Comparison of ENCODE assay signal across 9 mouse cellular contexts in genomic region chr9:107566041-107566709, GRCm38 (mm10). TPM values are rescaled to one million over a fixed set of nuclear protein-coding genes. Genes with fewer than 3 reads are reported as not detected.
DNase-seq lines count a peak whose midpoint lies in the region; ATAC-seq and TF ChIP-seq lines count a peak whose summit lies in the region.
"Had no signal": no experiment of that assay in that cellular context is flagged by ENCODE, and none has a peak within 500 bp of the region (broad histone marks: within the 10 kb centered on the region; RNA-seq: fewer than 3 reads in every experiment).

No protein-coding gene starts in this region.

- 0 out of 2 replicates have a peak, but pooled peaks cover 1% of the 10 kb centered on the region for H3K36me3 ChIP-seq in kidney, adult 2 months (ENCODE audit: control insufficient read depth, insufficient read depth, low read length)
- H3K36me3 ChIP-seq in liver, embryonic 12.5 days, result peaks cover 39% of the 10 kb centered on the region
- H3K36me3 ChIP-seq in neural tube, embryonic 13.5 days, result peaks cover 47% of the 10 kb centered on the region

- 29% methylated on average over 15 of the region's 15 CpGs for WGBS in kidney, adult 2 months
- WGBS in liver, embryonic 12.5 days (ENCODE audit: insufficient replicate concordance), result 49% methylated on average over 15 of the region's 15 CpGs
- 60% methylated on average over 15 of the region's 15 CpGs for WGBS in neural tube, embryonic 13.5 days

- TF ChIP-seq POLR2A in kidney, adult 2 months (IDR thresholded peaks at IDR 0.05; ENCODE audit: low read depth, low read length), result no peak

- intact Hi-C loops in gastrocnemius, postnatal 36 days (cut with DNase I), result no loop called here

- H3K4me3 ChIP-seq in kidney, adult 2 months (ENCODE audit: insufficient read depth, low read depth, low read length), result peak overlapping the region; percentile 81; the same call in 1 of the 2 replicates
- H3K4me3 ChIP-seq in liver, embryonic 12.5 days, result no peak overlapping the region
- H3K4me3 ChIP-seq in neural tube, embryonic 13.5 days, result 0 out of 2 replicates have a peak overlapping the region, but pooled peaks have one; percentile 9
- H3K4me3 ChIP-seq: erythroblast, embryonic 14.5 days had no signal

- peak; percentile 89 for TF ChIP-seq CTCF in kidney, adult 2 months (conservative IDR thresholded peaks at IDR 0.05; ENCODE audit: insufficient read depth, insufficient read length, low read depth, low read length)

- H3K9me3 ChIP-seq in liver, embryonic 12.5 days (replicated peaks), result no peaks in the 10 kb centered on the region
- no peaks in the 10 kb centered on the region for H3K9me3 ChIP-seq in neural tube, embryonic 13.5 days

- no peak overlapping the region for H3K9ac ChIP-seq in liver, embryonic 12.5 days
- 0 out of 2 replicates have a peak overlapping the region, but pooled peaks have one; percentile 26 for H3K9ac ChIP-seq in neural tube, embryonic 13.5 days

- peaks cover 32% of the 10 kb centered on the region; the same call in 1 of the 2 replicates for H3K4me1 ChIP-seq in kidney, adult 2 months (ENCODE audit: control insufficient read depth, insufficient read depth, low read length)
- peaks cover 82% of the 10 kb centered on the region for H3K4me1 ChIP-seq in liver, embryonic 12.5 days
- H3K4me1 ChIP-seq in neural tube, embryonic 13.5 days (replicated peaks), result peaks cover 63% of the 10 kb centered on the region

- DNase-seq in ovary, postnatal 36 days (ENCODE audit: low spot score), result peak; percentile 80
- DNase-seq in ovary, postnatal 10 days (ENCODE audit: low spot score), result no peak
- peak; percentile 83 for DNase-seq in cerebellum, adult 9-10 months
- DNase-seq in gastrocnemius, postnatal 36 days, result peak; percentile 78 to 81
- peak; percentile 95 for DNase-seq in kidney, adult 2 months
- peak; percentile 79 for DNase-seq in thymus, postnatal 25 days

- H3K4me2 ChIP-seq in liver, embryonic 12.5 days, result peak overlapping the region; percentile 14
- H3K4me2 ChIP-seq in neural tube, embryonic 13.5 days, result peak overlapping the region; percentile 27

- H3K27me3 ChIP-seq in kidney, adult 2 months (replicated peaks; ENCODE audit: control insufficient read depth, insufficient read depth, low read length), result no peaks in the 10 kb centered on the region
- no peaks in the 10 kb centered on the region for H3K27me3 ChIP-seq in liver, embryonic 12.5 days (replicated peaks)
- no peaks in the 10 kb centered on the region for H3K27me3 ChIP-seq in neural tube, embryonic 13.5 days

- H3K27ac ChIP-seq in kidney, adult 2 months (ENCODE audit: insufficient read depth, low read depth, low read length), result peak overlapping the region; percentile 99
- peak overlapping the region; percentile 94 for H3K27ac ChIP-seq in liver, embryonic 12.5 days
- H3K27ac ChIP-seq in neural tube, embryonic 13.5 days (replicated peaks), result peak overlapping the region; percentile 63; the same call in 1 of the 2 replicates

- ATAC-seq in liver, embryonic 12.5 days, result no peak
- no peak for ATAC-seq in neural tube, embryonic 13.5 days (ENCODE audit: low read depth)

RNA-seq across cellular contexts. Expression of gene Hyal2, which starts 1.6 kb away (rescaled TPM):
- total RNA-seq in gastrocnemius, postnatal 36 days (2021), result 10 to 100 TPM; 12.0 to 16.5 TPM
- 103 and 155 TPM in 2 replicates for polyA plus RNA-seq in kidney, adult 2 months (2012; rRNA removed)
- polyA plus RNA-seq in liver, embryonic 12.5 days (2016; fragmentation: Nextera tagmentation; extraction: Ambion mirVana), result 53.9 and 57.6 TPM in 2 replicates
- polyA plus RNA-seq in neural tube, embryonic 13.5 days (2015; fragmentation: Nextera tagmentation; extraction: Ambion mirVana), result 76.8 and 77.5 TPM in 2 replicates

RNA-seq across cellular contexts. Expression of gene Tusc2, which starts 3.1 kb away (rescaled TPM):
- total RNA-seq in gastrocnemius, postnatal 36 days (2021), result 10 to 100 TPM; 28.7 to 35.1 TPM
- 82.5 and 93.8 TPM in 2 replicates for polyA plus RNA-seq in kidney, adult 2 months (2012; rRNA removed)
- 48.6 and 52.7 TPM in 2 replicates for polyA plus RNA-seq in liver, embryonic 12.5 days (2016; fragmentation: Nextera tagmentation; extraction: Ambion mirVana)
- 95.3 and 114 TPM in 2 replicates for polyA plus RNA-seq in neural tube, embryonic 13.5 days (2015; fragmentation: Nextera tagmentation; extraction: Ambion mirVana)

RNA-seq across cellular contexts. Expression of gene Hyal1, which starts 10.6 kb away (rescaled TPM):
- 1 to 10 TPM; 2.5 to 2.8 TPM for total RNA-seq in gastrocnemius, postnatal 36 days (2021)
- 8.1 and 9.4 TPM in 2 replicates for polyA plus RNA-seq in kidney, adult 2 months (2012; rRNA removed)
- 3.6 and 3.9 TPM in 2 replicates for polyA plus RNA-seq in liver, embryonic 12.5 days (2016; fragmentation: Nextera tagmentation; extraction: Ambion mirVana)
- polyA plus RNA-seq in neural tube, embryonic 13.5 days (2015; fragmentation: Nextera tagmentation; extraction: Ambion mirVana), result 8.2 and 8.5 TPM in 2 replicates

RNA-seq across cellular contexts. Expression of gene Naa80, which starts 12.5 kb away (rescaled TPM):
- total RNA-seq in gastrocnemius, postnatal 36 days (2021), result 10 to 100 TPM; 11.2 to 14.4 TPM
- 43.0 and 62.8 TPM in 2 replicates for polyA plus RNA-seq in kidney, adult 2 months (2012; rRNA removed)
- 12.5 and 12.9 TPM in 2 replicates for polyA plus RNA-seq in liver, embryonic 12.5 days (2016; fragmentation: Nextera tagmentation; extraction: Ambion mirVana)
- polyA plus RNA-seq in neural tube, embryonic 13.5 days (2015; fragmentation: Nextera tagmentation; extraction: Ambion mirVana), result 15.9 and 19.0 TPM in 2 replicates

RNA-seq across cellular contexts. Expression of gene Hyal3, which starts 14.4 kb away (rescaled TPM):
- under 1 TPM; 0.23 to 0.27 TPM for total RNA-seq in gastrocnemius, postnatal 36 days (2021)
- polyA plus RNA-seq in kidney, adult 2 months (2012; rRNA removed), result 1.6 and 2.1 TPM in 2 replicates
- 0.99 and 1.2 TPM in 2 replicates for polyA plus RNA-seq in liver, embryonic 12.5 days (2016; fragmentation: Nextera tagmentation; extraction: Ambion mirVana)
- polyA plus RNA-seq in neural tube, embryonic 13.5 days (2015; fragmentation: Nextera tagmentation; extraction: Ambion mirVana), result 1.9 and 2.0 TPM in 2 replicates
- polyA plus RNA-seq: erythroblast, embryonic 14.5 days had no signal
